Mouse (Mus musculus) neutrophil, adult 5-6 weeks (primary cell): ENCODE measurements around the gene Borcs6. TPM values are rescaled to one million over a fixed set of nuclear protein-coding genes. Genes with fewer than 3 reads are reported as not detected.
A peak's percentile ranks its signal among the peaks of the same experiment; 100 is the strongest.

Experiments used
- ATAC-seq: fragments of 151-379, 151-347 bp; 2 replicates; pipeline ENCODE4 v1.8.0; 2017; ENCODE audit warnings: mild to moderate bottlenecking, moderate TSS enrichment; ENCODE audit not compliant: insufficient number of reproducible peaks, poor library complexity, low FRiP score, severe bottlenecking; ENCODE audit errors: extremely low read depth
- total RNA-seq: library from RNA; stranded (forward); fragments of 200-1000 nt; gene quantifications from 2 replicates; pipeline ENCODE4 v1.2.3, GENCODE M21; 2017

The Borcs6 gene
- total RNA-seq, 1 experiment from 2014 or later: 28.4 TPM

DNA sequence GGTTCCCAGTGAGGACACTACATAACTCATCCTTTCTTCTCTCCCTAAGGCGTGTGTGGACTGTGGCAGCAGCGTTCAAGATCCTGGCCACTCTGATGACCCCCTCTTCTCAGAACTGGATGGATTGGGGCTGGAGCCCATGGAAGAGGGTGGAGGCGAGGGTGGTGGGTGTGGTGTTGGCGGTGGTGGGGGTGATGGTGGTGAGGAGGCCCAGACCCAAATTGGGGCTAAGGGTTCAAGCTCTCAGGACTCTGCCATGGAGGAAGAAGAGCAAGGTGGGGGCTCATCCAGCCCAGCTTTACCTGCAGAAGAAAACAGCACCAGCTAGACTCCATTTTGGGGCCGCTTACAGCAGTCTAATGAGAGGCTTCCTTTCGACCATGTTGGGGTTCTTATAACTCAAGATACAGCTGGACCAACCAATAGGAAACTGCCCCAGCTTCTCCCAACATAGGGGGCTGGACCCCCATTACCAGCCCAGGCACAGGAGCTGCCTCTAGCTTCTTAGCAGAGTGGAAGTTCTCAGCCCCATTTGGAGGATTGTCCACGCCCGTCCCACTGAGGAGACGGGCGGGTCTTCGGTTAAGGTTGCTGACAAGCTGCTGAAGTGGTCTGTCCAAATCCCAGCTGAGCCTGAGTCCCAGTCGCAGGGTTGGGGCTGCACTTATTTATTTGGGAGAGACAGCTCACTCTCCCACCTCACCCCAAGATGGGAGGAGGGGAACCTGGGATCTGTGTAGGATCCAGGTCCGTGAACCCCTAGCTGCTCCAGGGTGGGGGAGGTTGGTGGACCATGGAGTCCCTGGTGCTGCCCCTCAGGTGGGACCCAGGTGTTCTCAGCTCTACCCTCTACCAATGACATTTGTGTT is 49.7 kb downstream of the Borcs6 start:
- ATAC-seq: no peak

DNA sequence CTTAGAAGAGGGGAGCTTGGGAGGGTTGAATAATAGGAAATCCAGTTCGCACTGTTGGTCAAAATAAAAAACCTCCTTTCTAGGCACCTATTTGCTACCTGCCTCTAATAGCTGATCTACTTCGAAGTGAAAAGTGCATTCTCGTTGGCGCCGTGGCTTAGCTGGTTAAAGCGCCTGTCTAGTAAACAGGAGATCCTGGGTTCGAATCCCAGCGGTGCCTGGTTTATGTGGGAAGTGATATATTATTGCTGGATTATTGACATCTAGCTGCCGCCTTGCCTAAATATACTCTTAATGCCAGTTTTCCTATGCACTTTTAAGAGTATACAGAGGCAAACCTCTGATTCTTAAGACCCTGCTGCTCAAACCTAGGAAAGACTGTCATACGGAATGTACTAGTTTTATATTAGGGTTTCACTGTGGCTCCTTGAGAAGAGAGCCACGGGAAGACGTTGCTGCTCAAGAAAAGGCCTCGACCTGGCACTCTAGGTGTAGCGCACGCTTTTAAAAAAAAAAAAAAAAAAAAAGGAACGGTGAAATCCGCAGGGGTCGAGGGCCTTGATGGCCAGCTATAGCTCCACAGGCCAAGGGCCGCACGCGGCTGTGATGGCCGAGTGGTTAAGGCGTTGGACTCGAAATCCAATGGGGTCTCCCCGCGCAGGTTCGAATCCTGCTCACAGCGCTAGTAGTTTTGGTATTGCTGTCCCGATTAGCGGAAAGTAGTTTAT is 51.0 kb downstream of the Borcs6 start:
- ATAC-seq: peak; percentile 24

Other genes with a start within 250 kb of the Borcs6 start
- gene Ndel1, start 187.9 kb upstream of the Borcs6 start, total RNA-seq: 179 and 227 TPM in 2 replicates
- not detected in 2 replicates for gene Rnf222, start 171.2 kb upstream of the Borcs6 start, total RNA-seq
- 2,315 and 2,386 TPM in 2 replicates for gene Rpl26, start 158.1 kb upstream of the Borcs6 start, total RNA-seq
- gene Odf4, start 132.6 kb upstream of the Borcs6 start, total RNA-seq: not detected in 2 replicates
- not detected in 2 replicates for gene Arhgef15, start 102.2 kb upstream of the Borcs6 start, total RNA-seq
- 1.7 and 4.7 TPM in 2 replicates for gene Slc25a35, start 91.6 kb upstream of the Borcs6 start, total RNA-seq
- 2.1 and 2.4 TPM in 2 replicates for gene Rangrf, start 84.5 kb upstream of the Borcs6 start, total RNA-seq
- gene Pfas, start 51.3 kb upstream of the Borcs6 start, total RNA-seq: 11.9 and 16.4 TPM in 2 replicates
- 35.7 and 42.2 TPM in 2 replicates for gene Ctc1, start 43.8 kb upstream of the Borcs6 start, total RNA-seq
- gene Aurkb, start 14.1 kb upstream of the Borcs6 start, total RNA-seq: 4.3 and 5.5 TPM in 2 replicates
- gene Tmem107, start 11.1 kb downstream of the Borcs6 start, total RNA-seq: 1.2 and 1.6 TPM in 2 replicates
- 108 and 111 TPM in 2 replicates for gene Vamp2, start 28.8 kb downstream of the Borcs6 start, total RNA-seq
- gene Per1, start 35.5 kb downstream of the Borcs6 start, total RNA-seq: 28.9 and 36.1 TPM in 2 replicates
- gene Hes7, start 60.7 kb downstream of the Borcs6 start, total RNA-seq: 0.23 TPM in 1 of 2 replicates, not detected in the other
- 0.23 and 0.74 TPM in 2 replicates for gene 9130213A22Rik, start 62.9 kb downstream of the Borcs6 start, total RNA-seq
- gene Aloxe3, start 66.2 kb downstream of the Borcs6 start, total RNA-seq: 0.25 TPM in 1 of 2 replicates, not detected in the other
- not detected in 2 replicates for gene Alox12b, start 97.3 kb downstream of the Borcs6 start, total RNA-seq
- gene Alox8, start 138.1 kb downstream of the Borcs6 start, total RNA-seq: not detected in 2 replicates
- not detected in 2 replicates for gene Gucy2e, start 177.3 kb downstream of the Borcs6 start, total RNA-seq